Mouse (Mus musculus): Measurements from ENCODE around the gene Nif3l1. TPM values are rescaled to one million over a fixed set of nuclear protein-coding genes. Genes with fewer than 3 reads are reported as not detected.

The Nif3l1 gene
- polyA plus RNA-seq, 1 experiment, result 15.8 TPM

- Histone ChIP-seq H3K27ac (replicated peaks; ENCODE audit: low read depth, low read length) (no peak overlapping the region), H3K4me1 (ENCODE audit: control insufficient read depth, insufficient read depth, insufficient read length, low read length) (no peaks in the 10 kb centered on the region), H3K4me3 (ENCODE audit: insufficient read depth, low read depth, low read length) (no peak overlapping the region)
Observed at GRCm38 (mm10) chr1:58497678-58498077, 52.7 kb downstream of the Nif3l1 start.

- H3K4me1 ChIP-seq (ENCODE audit: control insufficient read depth, insufficient read depth, insufficient read length, low read length), result peaks cover 1% of the 10 kb centered on the region; the same call in 1 of the 2 replicates
Observed at GRCm38 (mm10) chr1:58498758-58499157, 53.8 kb downstream of the Nif3l1 start.

GRCm38 (mm10) chr1:58503134-58503533 lies 58.2 kb downstream of the Nif3l1 start:
- Histone ChIP-seq H3K4me3 (ENCODE audit: insufficient read depth, low read depth, low read length) (no peak overlapping the region), H3K27ac (replicated peaks; ENCODE audit: low read depth, low read length) (no peak overlapping the region), H3K4me1 (ENCODE audit: control insufficient read depth, insufficient read depth, insufficient read length, low read length) (peaks cover 4% of the 10 kb centered on the region; the same call in 1 of the 2 replicates)

More at GRCm38 (mm10) chr1:58498758-58499157, 53.8 kb downstream of the Nif3l1 start:
- H3K4me3 ChIP-seq (ENCODE audit: insufficient read depth, low read depth, low read length), result no peak overlapping the region
- no peak overlapping the region for H3K27ac ChIP-seq (replicated peaks; ENCODE audit: low read depth, low read length)

DNA sequence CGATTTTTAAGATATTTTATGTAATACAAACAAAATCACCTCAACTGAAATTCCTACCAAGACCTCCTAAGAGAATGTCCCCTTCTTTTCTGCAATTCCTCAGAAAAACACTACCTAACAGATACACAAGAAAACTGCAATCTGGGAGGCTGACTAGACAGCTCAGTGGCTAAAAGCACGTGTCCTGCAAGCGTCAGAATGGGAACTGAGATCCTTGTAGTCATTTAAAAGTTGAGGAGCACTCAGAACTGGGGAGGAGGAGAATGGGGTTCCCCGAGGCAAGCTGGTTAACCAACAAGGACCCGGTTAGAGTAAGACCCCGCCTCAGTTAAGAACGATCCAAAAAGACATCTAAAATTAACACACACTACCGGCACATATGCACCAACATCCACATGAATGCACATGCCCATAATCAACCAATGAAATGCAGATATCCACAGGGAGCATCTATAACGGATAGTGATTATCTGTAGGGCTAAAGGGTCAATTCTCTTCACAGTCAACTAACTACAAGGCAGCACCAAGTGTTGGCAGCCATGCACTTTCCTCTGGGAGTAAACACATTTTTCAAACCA lies 58.9 kb downstream of the Nif3l1 start:
- H3K4me3 ChIP-seq (ENCODE audit: insufficient read depth, low read depth, low read length), result peak overlapping the region; percentile 80
- no peak overlapping the region for H3K27ac ChIP-seq (replicated peaks; ENCODE audit: low read depth, low read length)
- peaks cover 4% of the 10 kb centered on the region; the same call in 1 of the 2 replicates for H3K4me1 ChIP-seq (ENCODE audit: control insufficient read depth, insufficient read depth, insufficient read length, low read length)

GRCm38 (mm10) chr1:58504577-58505254 lies 59.8 kb downstream of the Nif3l1 start, which contains the start of gene Orc2:
TSS of gene Orc2 (minus strand) at chr1:58505109.
- peaks cover 4% of the 10 kb centered on the region; the same call in 1 of the 2 replicates for H3K4me1 ChIP-seq (ENCODE audit: control insufficient read depth, insufficient read depth, insufficient read length, low read length)

GRCm38 (mm10) chr1:58507249-58507648 lies 62.3 kb downstream of the Nif3l1 start:
- peaks cover 4% of the 10 kb centered on the region; the same call in 1 of the 2 replicates for H3K4me1 ChIP-seq (ENCODE audit: control insufficient read depth, insufficient read depth, insufficient read length, low read length)
- H3K4me3 ChIP-seq (ENCODE audit: insufficient read depth, low read depth, low read length), result no peak overlapping the region
- H3K27ac ChIP-seq (replicated peaks; ENCODE audit: low read depth, low read length), result no peak overlapping the region

More at GRCm38 (mm10) chr1:58504577-58505254, 59.8 kb downstream of the Nif3l1 start, which contains the start of gene Orc2:
- H3K4me3 ChIP-seq (ENCODE audit: insufficient read depth, low read depth, low read length), result peak within 1 kb of the TSS; percentile 80
- no peak within 1 kb of the TSS for H3K27ac ChIP-seq (replicated peaks; ENCODE audit: low read depth, low read length)

Other genes with a start within 250 kb of the Nif3l1 start
- gene Aox4, start 234.8 kb upstream of the Nif3l1 start, polyA plus RNA-seq (2012; ENCODE audit: insufficient read depth, insufficient read length, missing spikeins), result not detected in 2 replicates
- gene Aox2, start 166.8 kb upstream of the Nif3l1 start, polyA plus RNA-seq (2012; ENCODE audit: insufficient read depth, insufficient read length, missing spikeins), result not detected in 2 replicates
- 91.7 and 147 TPM in 2 replicates for gene Bzw1, start 52.3 kb upstream of the Nif3l1 start, polyA plus RNA-seq (2012; ENCODE audit: insufficient read depth, insufficient read length, missing spikeins)
- gene Clk1, start 21.1 kb upstream of the Nif3l1 start, polyA plus RNA-seq (2012; ENCODE audit: insufficient read depth, insufficient read length, missing spikeins), result 51.3 and 74.0 TPM in 2 replicates
- gene Ppil3, start 335 bp downstream of the Nif3l1 start, polyA plus RNA-seq (2012; ENCODE audit: insufficient read depth, insufficient read length, missing spikeins), result 28.6 and 41.0 TPM in 2 replicates
- 13.6 and 18.1 TPM in 2 replicates for gene Orc2, start 60.0 kb downstream of the Nif3l1 start, polyA plus RNA-seq (2012; ENCODE audit: insufficient read depth, insufficient read length, missing spikeins)
- 25.8 and 36.1 TPM in 2 replicates for gene Fam126b, start 141.2 kb downstream of the Nif3l1 start, polyA plus RNA-seq (2012; ENCODE audit: insufficient read depth, insufficient read length, missing spikeins)
- 1,018 and 1,120 TPM in 2 replicates for gene Ndufb3, start 141.2 kb downstream of the Nif3l1 start, polyA plus RNA-seq (2012; ENCODE audit: insufficient read depth, insufficient read length, missing spikeins)

All from brown adipose tissue, adult 24 weeks (tissue).